Mouse (Mus musculus) thymus, adult 2 months (tissue): ENCODE measurements around the gene Cramp1l. TPM values are rescaled to one million over a fixed set of nuclear protein-coding genes. Genes with fewer than 3 reads are reported as not detected.
"Not testable (repeated sequence)": the region's sequence is repeated elsewhere in the genome, so short reads cannot be mapped to it uniquely, and the experiment has no call there.

ENCODE experiments used
- DNase-seq: peaks from one replicate; pipeline ENCODE4 v3.0.0; 2021
- H3K27ac ChIP-seq: fragments of 200-500 bp; 2 replicates; pipeline ENCODE4 v1.5.1; 2012; ENCODE audit warnings: low read length, control low read depth; ENCODE audit not compliant: control insufficient read depth, insufficient read depth
- H3K27me3 ChIP-seq: fragments of 200-500 bp; 2 replicates; pipeline ENCODE4 v1.6.1; 2012; ENCODE audit warnings: mild to moderate bottlenecking, low read length, moderate library complexity, mixed read lengths; ENCODE audit not compliant: control insufficient read depth, insufficient read depth
- H3K36me3 ChIP-seq: fragments of 200-500 bp; 2 replicates; pipeline ENCODE4 v1.6.1; 2012; ENCODE audit warnings: mild to moderate bottlenecking, low read length, moderate library complexity; ENCODE audit not compliant: control insufficient read depth, insufficient read depth
- H3K4me1 ChIP-seq: fragments of 200-500 bp; replicated peaks from 2 replicates; pipeline ENCODE4 v1.6.1; 2012; ENCODE audit warnings: low read length; ENCODE audit not compliant: control insufficient read depth, insufficient read depth
- H3K4me3 ChIP-seq: fragments of 200-500 bp; 2 replicates; pipeline ENCODE4 v1.5.1; 2012; ENCODE audit warnings: mild to moderate bottlenecking, low read length, control low read depth, moderate library complexity; ENCODE audit not compliant: control insufficient read depth, insufficient read depth
- CTCF ChIP-seq: fragments of 200-500 bp; IDR thresholded peaks from 2 replicates; pipeline ENCODE4 v1.5.1; 2012; ENCODE audit warnings: mild to moderate bottlenecking, control low read depth, low read length, moderate library complexity, borderline replicate concordance; ENCODE audit not compliant: control insufficient read depth, poor library complexity, insufficient read depth; ENCODE audit errors: extremely low read depth
- POLR2A ChIP-seq: fragments of 200-500 bp; IDR thresholded peaks from 2 replicates; pipeline ENCODE4 v1.6.1; 2012; ENCODE audit warnings: mild to moderate bottlenecking, low read length, control low read depth, moderate library complexity; ENCODE audit not compliant: control insufficient read depth, poor library complexity, insufficient read depth; ENCODE audit errors: extremely low read depth
- WGBS: fragments of 180-500 bp; shearing (Covaris S2); methylation state at CpG from one replicate; pipeline ENCODE4 v1.1.7; 2018; 5-methylcytosine and 5-hydroxymethylcytosine counted together
- polyA plus RNA-seq: library from polyadenylated mRNA; depleted of rRNA; stranded (reverse); fragments of >200 nt; gene quantifications from 2 replicates; pipeline ENCODE4 v1.2.3, GENCODE M21; 2012

Cramp1l gene
- polyA plus RNA-seq, 1 experiment, result 41.4 TPM

- peak; percentile 98 for DNase-seq
- under 1% methylated on average over 59 of the region's 59 CpGs for WGBS
- H3K4me3 ChIP-seq, result peak within 1 kb of the TSS; percentile 80
- H3K4me1 ChIP-seq, result no peaks in the 10 kb centered on the region
- no peaks in the 10 kb centered on the region for H3K27me3 ChIP-seq
- H3K27ac ChIP-seq, result no peak within 1 kb of the TSS
- TF ChIP-seq POLR2A (peak; percentile 45; the same call in 1 of the 2 replicates), CTCF (peak; percentile 73)
- H3K36me3 ChIP-seq, result peaks cover 20% of the 10 kb centered on the region
These were observed 55.3 kb downstream of the Cramp1l start, which contains the start of gene Jpt2 for GRCm38 (mm10) chr17:24960135-24960851. TSS of gene Jpt2 (minus strand) at chr17:24960689.

- DNase-seq, result no peak
- WGBS, result 76% methylated on average over 8 of the region's 8 CpGs
- H3K27ac ChIP-seq, result no peak overlapping the region
- H3K4me1 ChIP-seq, result no peaks in the 10 kb centered on the region
- no peaks in the 10 kb centered on the region for H3K27me3 ChIP-seq
- H3K4me3 ChIP-seq, result no peak overlapping the region
- peaks cover 13% of the 10 kb centered on the region for H3K36me3 ChIP-seq
- TF ChIP-seq POLR2A, result no peak
- TF ChIP-seq CTCF, result no peak
These were observed 56.2 kb downstream of the Cramp1l start for GRCm38 (mm10) chr17:24959371-24959770.

GRCm38 (mm10) chr17:24953291-24953690 is 62.3 kb downstream of the Cramp1l start:
- peaks cover 10% of the 10 kb centered on the region for H3K36me3 ChIP-seq
- no peak for DNase-seq
- no peaks in the 10 kb centered on the region for H3K27me3 ChIP-seq
- no peaks in the 10 kb centered on the region for H3K4me1 ChIP-seq
- whole genome bisulfite sequencing, result 97% methylated on average over 2 of the region's 2 CpGs
- no peak overlapping the region for H3K27ac ChIP-seq
- H3K4me3 ChIP-seq, result no peak overlapping the region
- TF ChIP-seq POLR2A (no peak), CTCF (no peak)

- Histone ChIP-seq H3K4me1 (no peaks in the 10 kb centered on the region), H3K27ac (no peak overlapping the region), H3K27me3 (no peaks in the 10 kb centered on the region), H3K4me3 (no peak overlapping the region), H3K36me3 (peaks cover 24% of the 10 kb centered on the region)
- TF ChIP-seq POLR2A (no peak), CTCF (no peak)
- DNase-seq, result no peak
- 97% methylated on average over 2 of the region's 2 CpGs for WGBS
These were observed 64.9 kb downstream of the Cramp1l start for GRCm38 (mm10) chr17:24950671-24951070.

GRCm38 (mm10) chr17:24948204-24948603 is 67.4 kb downstream of the Cramp1l start:
- Histone ChIP-seq H3K4me1 (no peaks in the 10 kb centered on the region), H3K4me3 (no peak overlapping the region), H3K36me3 (peaks cover 17% of the 10 kb centered on the region), H3K27ac (no peak overlapping the region), H3K27me3 (no peaks in the 10 kb centered on the region)
- WGBS, result 94% methylated on average over 5 of the region's 5 CpGs
- DNase-seq, result no peak
- TF ChIP-seq POLR2A (no peak), CTCF (no peak)

GRCm38 (mm10) chr17:24943589-24943988 is 72.0 kb downstream of the Cramp1l start:
- H3K27me3 ChIP-seq, DNase-seq, H3K27ac ChIP-seq, H3K4me3 ChIP-seq, H3K4me1 ChIP-seq: not testable (repeated sequence)
- H3K36me3 ChIP-seq, result peaks cover 17% of the 10 kb centered on the region
- WGBS, result 97% methylated on average over 1 of the region's 1 CpGs

GRCm38 (mm10) chr17:24943036-24943435 is 72.6 kb downstream of the Cramp1l start:
- no peak for DNase-seq
- no peak overlapping the region for H3K27ac ChIP-seq
- H3K4me1 ChIP-seq, result no peaks in the 10 kb centered on the region
- peaks cover 14% of the 10 kb centered on the region for H3K36me3 ChIP-seq
- H3K27me3 ChIP-seq, result no peaks in the 10 kb centered on the region
- TF ChIP-seq POLR2A (no peak), CTCF (no peak)
- 95% methylated on average over 7 of the region's 7 CpGs for WGBS
- H3K4me3 ChIP-seq, result no peak overlapping the region

- not testable (repeated sequence) for H3K4me3 ChIP-seq, H3K27ac ChIP-seq, H3K4me1 ChIP-seq, H3K27me3 ChIP-seq
- WGBS, result 25% methylated on average over 2 of the region's 2 CpGs
- DNase-seq, result peak; percentile 45
- H3K36me3 ChIP-seq, result peaks cover 11% of the 10 kb centered on the region
These were observed 73.1 kb downstream of the Cramp1l start for GRCm38 (mm10) chr17:24942453-24942852.
